Comparison of ENCODE assay signal across 24 mouse cellular contexts in the genomic region with DNA sequence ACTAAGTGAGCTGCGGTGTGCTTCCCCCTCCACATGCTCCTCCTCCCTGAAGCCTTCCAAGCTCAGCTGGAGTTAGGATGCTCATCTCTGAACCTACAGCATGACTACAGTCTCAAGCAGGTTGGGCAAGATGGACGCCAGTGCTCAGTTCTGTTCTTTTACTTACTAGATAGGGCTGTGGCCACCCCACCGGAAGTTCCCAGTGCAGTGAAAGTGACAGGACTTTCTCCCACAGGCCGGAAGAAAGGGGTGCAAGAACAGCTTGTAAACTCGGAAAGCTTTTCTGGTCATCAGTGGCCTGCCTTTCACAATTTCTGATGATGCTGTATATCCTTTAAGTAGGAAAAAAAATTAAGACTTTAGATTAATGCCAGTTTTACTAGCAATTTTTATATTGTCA.
"Had no signal": no experiment of that assay in that cellular context is flagged by ENCODE, and none has a peak within 500 bp of the region (broad histone marks: within the 10 kb centered on the region; RNA-seq: fewer than 3 reads in every experiment).

No protein-coding gene starts in this region.

- H3K4me1 ChIP-seq: intestine, embryonic 15.5 days; liver, embryonic 12.5 days had no signal

- DNase-seq: gastrocnemius, postnatal 14 days; gastrocnemius, postnatal 36 days; heart, postnatal 10 days; heart, postnatal 4 days; kidney, adult 18-20 months; kidney, adult 8-10 months; kidney, postnatal 10 days; kidney, postnatal 25 days; kidney, postnatal 4 days; layer of hippocampus, postnatal 36 days; left cerebral cortex, postnatal 4 days had no signal

- H3K27me3 ChIP-seq: heart, embryonic 12.5 days; hindbrain, embryonic 12.5 days; intestine, embryonic 15.5 days; limb, embryonic 15.5 days had no signal

- H3K36me3 ChIP-seq: heart, embryonic 10.5 days; heart, embryonic 12.5 days; hindbrain, embryonic 10.5 days; hindbrain, embryonic 12.5 days; intestine, embryonic 15.5 days; limb, embryonic 13.5 days; limb, embryonic 15.5 days; liver, embryonic 12.5 days had no signal

- H3K9ac ChIP-seq: heart, embryonic 12.5 days; hindbrain, embryonic 12.5 days; hindbrain, embryonic 14.5 days; intestine, embryonic 15.5 days; limb, embryonic 13.5 days; limb, embryonic 15.5 days; liver, embryonic 12.5 days had no signal

- ATAC-seq: hindbrain, embryonic 16.5 days; inflammation-experienced regulatory T-cells, adult 6 months; intestine, embryonic 15.5 days; intestine, postnatal 0 days; liver, embryonic 12.5 days had no signal

- H3K4me3 ChIP-seq: heart, embryonic 10.5 days; heart, embryonic 12.5 days; hindbrain, embryonic 10.5 days; hindbrain, embryonic 12.5 days; intestine, embryonic 15.5 days; layer of hippocampus, adult 2 months; limb, embryonic 13.5 days; limb, embryonic 15.5 days; liver, embryonic 12.5 days had no signal

- H3K27ac ChIP-seq: heart, embryonic 10.5 days; hindbrain, embryonic 10.5 days; hindbrain, embryonic 12.5 days; hindbrain, embryonic 14.5 days; intestine, embryonic 15.5 days; layer of hippocampus, adult 2 months; limb, embryonic 13.5 days; limb, embryonic 15.5 days; liver, embryonic 12.5 days had no signal
